Mouse (Mus musculus): ENCODE results near the gene Agbl4.

DNA sequence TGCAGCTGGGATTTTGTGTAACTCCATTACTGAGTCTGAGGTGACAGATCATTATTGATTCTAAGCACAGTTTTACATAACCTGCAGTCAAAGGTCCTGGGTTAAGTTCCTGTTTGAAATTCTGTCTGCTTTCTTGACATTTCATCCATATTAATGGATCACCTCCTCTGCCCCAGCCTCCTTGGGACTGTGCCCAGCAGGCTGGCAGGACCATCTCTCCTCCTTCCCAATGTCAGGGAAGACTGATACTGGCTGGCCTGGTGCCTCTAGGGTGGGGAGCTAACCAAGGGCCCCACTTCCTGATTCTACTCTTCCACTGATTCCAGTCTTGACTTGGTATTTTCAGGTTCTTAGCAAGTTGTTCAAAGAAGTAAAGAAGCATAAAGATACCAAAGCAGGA lies 1276.4 kb downstream of the Agbl4 start:
- TF ChIP-seq POLR2A (IDR thresholded peaks at IDR 0.05; ENCODE audit: insufficient read depth, low read depth, low read length), result no peak
- no peak for TF ChIP-seq CTCF (IDR thresholded peaks at IDR 0.05; ENCODE audit: insufficient read depth, low read depth, low read length)

Measured in olfactory bulb, adult 2 months (tissue).